Mouse (Mus musculus): Measurements from ENCODE around the gene Pold4. TPM values are rescaled to one million over a fixed set of nuclear protein-coding genes. Genes with fewer than 3 reads are reported as not detected.

Gene Pold4
- polyA plus RNA-seq, 1 experiment from 2014 or later = 32.4 TPM

- H3K9ac ChIP-seq = no peak overlapping the region
- WGBS = 53% methylated on average over 6 of the region's 6 CpGs
- ATAC-seq (ENCODE audit: borderline replicate concordance, extremely low read depth, low FRiP score, low TSS enrichment) = no peak
- no peaks in the 10 kb centered on the region for H3K27me3 ChIP-seq
- H3K4me1 ChIP-seq = peaks cover 5% of the 10 kb centered on the region
- no peak overlapping the region for H3K27ac ChIP-seq
- no peak overlapping the region for H3K4me3 ChIP-seq
- no peak overlapping the region for H3K4me2 ChIP-seq
- H3K36me3 ChIP-seq = no peaks in the 10 kb centered on the region
- H3K9me3 ChIP-seq = no peaks in the 10 kb centered on the region
These were observed 31.1 kb downstream of the Pold4 start for GRCm38 (mm10) chr19:4262756-4263155.

DNA sequence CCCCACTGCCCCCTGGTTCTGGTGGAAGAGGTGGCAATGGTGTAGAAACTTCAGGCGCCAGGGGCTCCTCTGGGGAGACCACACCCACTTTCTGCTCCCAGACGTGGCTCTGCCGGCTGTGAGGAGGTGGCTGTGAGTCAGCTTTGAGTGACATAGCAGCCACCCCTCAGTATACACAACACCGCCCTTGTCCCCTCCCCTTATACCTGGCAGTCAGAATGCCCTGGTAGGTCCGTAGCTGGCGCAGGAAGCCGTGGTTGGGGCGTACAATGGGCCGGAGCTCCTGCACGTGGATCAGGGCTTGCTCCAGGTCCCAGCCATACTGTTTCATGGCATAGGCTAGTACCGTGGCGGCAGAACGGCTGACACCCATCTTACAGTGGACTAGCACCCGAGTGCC lies 32.0 kb downstream of the Pold4 start:
- 0 out of 2 replicates have a peak, but pooled peaks cover 7% of the 10 kb centered on the region for H3K4me1 ChIP-seq
- peak; percentile 25 for ATAC-seq (ENCODE audit: borderline replicate concordance, extremely low read depth, low FRiP score, low TSS enrichment)
- no peak overlapping the region for H3K27ac ChIP-seq
- no peaks in the 10 kb centered on the region for H3K36me3 ChIP-seq
- no peak overlapping the region for H3K4me2 ChIP-seq
- H3K4me3 ChIP-seq = no peak overlapping the region
- no peak overlapping the region for H3K9ac ChIP-seq
- 55% methylated on average over 14 of the region's 14 CpGs for WGBS
- H3K27me3 ChIP-seq = no peaks in the 10 kb centered on the region
- H3K9me3 ChIP-seq = no peaks in the 10 kb centered on the region

- no peaks in the 10 kb centered on the region for H3K9me3 ChIP-seq
- no peak overlapping the region for H3K4me3 ChIP-seq
- H3K4me2 ChIP-seq = no peak overlapping the region
- ATAC-seq (ENCODE audit: borderline replicate concordance, extremely low read depth, low FRiP score, low TSS enrichment) = no peak
- no peak overlapping the region for H3K27ac ChIP-seq
- 0 out of 2 replicates have a peak, but pooled peaks cover 9% of the 10 kb centered on the region for H3K4me1 ChIP-seq
- 94% methylated on average over 6 of the region's 6 CpGs for WGBS
- H3K27me3 ChIP-seq = no peaks in the 10 kb centered on the region
- H3K9ac ChIP-seq = no peak overlapping the region
- no peaks in the 10 kb centered on the region for H3K36me3 ChIP-seq
These were observed 32.6 kb downstream of the Pold4 start for GRCm38 (mm10) chr19:4264171-4264780.

DNA sequence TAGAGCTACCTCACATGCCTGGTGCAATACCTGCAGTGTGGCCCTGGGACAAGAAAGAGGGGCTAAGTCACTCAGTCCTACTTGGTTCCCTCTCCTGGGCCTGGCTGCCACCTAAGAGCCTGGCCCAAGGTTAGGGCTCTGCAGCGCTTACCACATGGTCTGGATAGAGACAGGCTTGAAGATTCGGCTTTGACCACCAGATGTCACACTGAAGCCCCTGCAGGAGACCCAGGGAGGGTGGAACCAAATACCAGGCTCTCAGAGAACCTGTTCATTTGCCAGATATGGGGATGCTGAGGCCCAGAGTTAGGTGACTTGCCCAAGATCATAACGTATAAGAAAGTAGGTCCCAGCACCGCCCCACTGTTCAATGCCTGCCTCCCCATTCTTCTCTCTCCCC lies 34.3 kb downstream of the Pold4 start:
- no peak overlapping the region for H3K4me3 ChIP-seq
- no peak overlapping the region for H3K4me2 ChIP-seq
- no peaks in the 10 kb centered on the region for H3K9me3 ChIP-seq
- ATAC-seq (ENCODE audit: borderline replicate concordance, extremely low read depth, low FRiP score, low TSS enrichment) = no peak
- no peaks in the 10 kb centered on the region for H3K36me3 ChIP-seq
- H3K27me3 ChIP-seq = no peaks in the 10 kb centered on the region
- WGBS = 59% methylated on average over 4 of the region's 4 CpGs
- no peak overlapping the region for H3K27ac ChIP-seq
- no peak overlapping the region for H3K9ac ChIP-seq
- 0 out of 2 replicates have a peak, but pooled peaks cover 9% of the 10 kb centered on the region for H3K4me1 ChIP-seq

- Histone ChIP-seq H3K27ac (0 out of 2 replicates have a peak within 1 kb of the TSS, but pooled peaks have one; percentile 8), H3K9me3 (no peaks in the 10 kb centered on the region), H3K4me2 (peak within 1 kb of the TSS; percentile 67), H3K4me1 (0 out of 2 replicates have a peak, but pooled peaks cover 9% of the 10 kb centered on the region), H3K27me3 (no peaks in the 10 kb centered on the region), H3K9ac (peak within 1 kb of the TSS; percentile 42), H3K36me3 (no peaks in the 10 kb centered on the region), H3K4me3 (peak within 1 kb of the TSS; percentile 50)
- ATAC-seq (ENCODE audit: borderline replicate concordance, extremely low read depth, low FRiP score, low TSS enrichment) = peak; percentile 85
- 6% methylated on average over 46 of the region's 46 CpGs for WGBS
These were observed 37.1 kb downstream of the Pold4 start, which contains the start of gene Ssh3 for GRCm38 (mm10) chr19:4268566-4269361. TSS of gene Ssh3 (minus strand) at chr19:4269180.

GRCm38 (mm10) chr19:4270187-4270586 lies 38.5 kb downstream of the Pold4 start:
- no peak for ATAC-seq (ENCODE audit: borderline replicate concordance, extremely low read depth, low FRiP score, low TSS enrichment)
- Histone ChIP-seq H3K4me1 (0 out of 2 replicates have a peak, but pooled peaks cover 9% of the 10 kb centered on the region), H3K36me3 (no peaks in the 10 kb centered on the region), H3K9me3 (no peaks in the 10 kb centered on the region), H3K9ac (no peak overlapping the region), H3K27me3 (no peaks in the 10 kb centered on the region), H3K4me2 (no peak overlapping the region), H3K27ac (no peak overlapping the region), H3K4me3 (no peak overlapping the region)
- 58% methylated on average over 6 of the region's 6 CpGs for WGBS

DNA sequence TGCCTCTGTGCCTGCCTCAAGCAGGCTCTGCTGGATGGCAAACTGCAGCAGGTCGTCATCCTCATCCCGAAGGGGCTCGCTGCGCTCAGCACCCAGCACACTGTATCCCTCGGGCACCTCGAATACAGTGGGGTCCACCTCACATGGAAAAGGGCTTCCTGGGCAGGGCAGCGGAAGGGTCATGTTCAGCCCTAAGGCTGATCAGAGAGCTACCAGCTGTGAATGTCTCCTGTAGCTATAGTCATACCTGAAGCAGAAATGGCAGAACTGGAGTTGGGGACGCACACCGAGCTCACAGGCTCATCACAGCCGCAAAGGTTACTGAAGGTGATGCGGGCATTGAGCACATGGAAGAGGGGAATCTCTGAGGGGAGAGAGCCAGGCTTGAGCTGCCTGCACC lies 39.3 kb downstream of the Pold4 start:
- 0 out of 2 replicates have a peak, but pooled peaks cover 9% of the 10 kb centered on the region for H3K4me1 ChIP-seq
- H3K9ac ChIP-seq = no peak overlapping the region
- no peaks in the 10 kb centered on the region for H3K27me3 ChIP-seq
- H3K36me3 ChIP-seq = no peaks in the 10 kb centered on the region
- 92% methylated on average over 11 of the region's 11 CpGs for WGBS
- no peak for ATAC-seq (ENCODE audit: borderline replicate concordance, extremely low read depth, low FRiP score, low TSS enrichment)
- H3K9me3 ChIP-seq = no peaks in the 10 kb centered on the region
- H3K4me3 ChIP-seq = no peak overlapping the region
- no peak overlapping the region for H3K4me2 ChIP-seq
- H3K27ac ChIP-seq = no peak overlapping the region

- Histone ChIP-seq H3K4me3 (no peak overlapping the region), H3K36me3 (0 out of 2 replicates have a peak, but pooled peaks cover 2% of the 10 kb centered on the region), H3K4me2 (no peak overlapping the region), H3K27ac (no peak overlapping the region), H3K9me3 (no peaks in the 10 kb centered on the region), H3K9ac (no peak overlapping the region), H3K4me1 (peaks cover 10% of the 10 kb centered on the region), H3K27me3 (no peaks in the 10 kb centered on the region)
- 93% methylated on average over 1 of the region's 1 CpGs for WGBS
- no peak for ATAC-seq (ENCODE audit: borderline replicate concordance, extremely low read depth, low FRiP score, low TSS enrichment)
These were observed 47.8 kb downstream of the Pold4 start for GRCm38 (mm10) chr19:4279487-4279886.

DNA sequence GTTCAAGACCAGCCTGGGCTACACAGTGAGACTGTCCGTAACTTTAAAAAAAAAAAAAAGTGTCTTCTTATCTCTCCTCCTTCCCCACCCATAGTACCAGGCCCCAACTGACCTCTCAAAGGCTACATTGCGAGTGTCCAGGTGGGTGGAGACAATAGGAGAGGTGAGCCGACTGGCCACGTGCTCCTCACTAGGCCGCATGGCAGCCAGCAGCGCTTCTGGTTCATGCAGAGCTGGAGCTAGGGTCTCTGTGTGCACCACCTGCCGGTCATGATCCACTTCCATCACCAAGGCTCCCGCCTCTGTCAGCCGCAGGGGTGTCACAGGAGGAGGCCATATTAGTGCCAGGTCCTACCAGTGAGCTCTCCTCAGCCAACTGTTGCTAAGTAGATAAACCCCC lies 48.7 kb downstream of the Pold4 start:
- Histone ChIP-seq H3K27ac (no peak overlapping the region), H3K9me3 (no peaks in the 10 kb centered on the region), H3K4me3 (no peak overlapping the region), H3K4me1 (peaks cover 10% of the 10 kb centered on the region), H3K4me2 (no peak overlapping the region), H3K27me3 (no peaks in the 10 kb centered on the region), H3K36me3 (peaks cover 3% of the 10 kb centered on the region; the same call in 1 of the 2 replicates), H3K9ac (no peak overlapping the region)
- 94% methylated on average over 9 of the region's 9 CpGs for WGBS
- ATAC-seq (ENCODE audit: borderline replicate concordance, extremely low read depth, low FRiP score, low TSS enrichment) = no peak

DNA sequence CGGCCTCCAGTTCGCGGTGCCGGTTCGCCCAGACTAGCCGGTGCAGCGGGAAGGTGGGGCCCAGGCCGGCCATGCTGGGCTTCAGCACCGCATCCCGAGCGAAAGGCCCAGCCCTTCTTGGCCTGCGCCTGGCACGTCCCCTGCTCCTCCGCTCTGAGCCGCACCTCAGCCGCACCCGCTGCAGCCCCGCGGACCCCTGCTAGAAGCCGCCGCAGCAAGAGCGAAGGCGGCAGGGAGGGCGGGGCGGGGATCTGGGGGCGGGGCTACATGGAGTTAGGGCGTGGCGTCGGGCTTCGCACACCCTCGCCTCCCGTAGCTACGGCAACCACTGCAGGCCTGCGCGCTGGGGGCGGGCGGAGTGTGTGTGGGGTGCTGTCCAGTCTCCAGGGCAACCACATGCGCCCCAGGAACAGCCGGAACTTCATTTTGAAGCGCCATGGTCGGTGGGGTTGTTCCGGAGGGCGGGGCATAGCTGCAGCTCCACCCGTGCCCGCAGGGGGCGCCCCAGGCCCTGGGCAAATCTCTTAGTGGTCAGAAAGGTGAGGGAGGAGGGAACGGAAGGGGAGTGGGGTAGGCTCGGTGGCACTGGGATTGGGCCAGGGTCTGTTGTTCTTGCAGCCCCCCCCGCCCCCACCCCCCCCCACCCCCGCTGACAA lies 51.3 kb downstream of the Pold4 start, which contains the start of gene Ankrd13d:
Gene Ankrd13d (minus strand): TSS at position 240 of the 656 bp plus-strand sequence.
- 1% methylated on average over 48 of the region's 50 CpGs for WGBS
- H3K4me1 ChIP-seq = peaks cover 10% of the 10 kb centered on the region
- H3K27me3 ChIP-seq = no peaks in the 10 kb centered on the region
- peak within 1 kb of the TSS; percentile 44; the same call in 1 of the 2 replicates for H3K27ac ChIP-seq
- H3K4me2 ChIP-seq = peak within 1 kb of the TSS; percentile 88
- H3K36me3 ChIP-seq = peaks cover 29% of the 10 kb centered on the region
- no peaks in the 10 kb centered on the region for H3K9me3 ChIP-seq
- ATAC-seq (ENCODE audit: borderline replicate concordance, extremely low read depth, low FRiP score, low TSS enrichment) = peak; percentile 94
- H3K9ac ChIP-seq = peak within 1 kb of the TSS; percentile 46
- H3K4me3 ChIP-seq = peak within 1 kb of the TSS; percentile 54
